Mouse (Mus musculus) embryo, embryonic 11.5 days (tissue): ENCODE measurements around the gene Cstad.

Source experiments
- DNase-seq: peaks from one replicate; pipeline ENCODE4 v3.0.0-alpha.2; 2012; ENCODE audit warnings: low read depth, low spot score

Gene Cstad

GRCm38 (mm10) chr2:30594641-30595379, at the start of gene Cstad:
TSS of gene Cstad (plus strand) at chr2:30595040.
- peak; percentile 62 for DNase-seq

GRCm38 (mm10) chr2:30545706-30546105, 49.1 kb upstream of the Cstad start:
- DNase-seq: peak; percentile 13

- DNase-seq: no peak
Measured at GRCm38 (mm10) chr2:30546219-30546618, 48.6 kb upstream of the Cstad start.

GRCm38 (mm10) chr2:30547455-30548217, 47.2 kb upstream of the Cstad start:
- no peak for DNase-seq

GRCm38 (mm10) chr2:30551579-30551978, 43.3 kb upstream of the Cstad start:
- DNase-seq: no peak

GRCm38 (mm10) chr2:30553851-30554540, 40.8 kb upstream of the Cstad start:
- DNase-seq: peak; percentile 46

GRCm38 (mm10) chr2:30555257-30555656, 39.6 kb upstream of the Cstad start:
- no peak for DNase-seq

GRCm38 (mm10) chr2:30556495-30556894, 38.3 kb upstream of the Cstad start:
- DNase-seq: no peak

- DNase-seq: no peak
Measured at GRCm38 (mm10) chr2:30559552-30559951, 35.3 kb upstream of the Cstad start.

GRCm38 (mm10) chr2:30562553-30562952, 32.3 kb upstream of the Cstad start:
- no peak for DNase-seq

GRCm38 (mm10) chr2:30571647-30572046, 23.2 kb upstream of the Cstad start:
- DNase-seq: no peak

- no peak for DNase-seq
Measured at GRCm38 (mm10) chr2:30573522-30573921, 21.3 kb upstream of the Cstad start.

- no peak for DNase-seq
Measured at GRCm38 (mm10) chr2:30577010-30577409, 17.8 kb upstream of the Cstad start.

- no peak for DNase-seq
Measured at GRCm38 (mm10) chr2:30578006-30578405, 16.8 kb upstream of the Cstad start.

- no peak for DNase-seq
Measured at GRCm38 (mm10) chr2:30587161-30587560, 7.7 kb upstream of the Cstad start.

GRCm38 (mm10) chr2:30587671-30588070, 7.2 kb upstream of the Cstad start:
- DNase-seq: no peak

- DNase-seq: no peak
Measured at GRCm38 (mm10) chr2:30588985-30589511, 5.8 kb upstream of the Cstad start.

- DNase-seq: no peak
Measured at GRCm38 (mm10) chr2:30589781-30590180, 5.1 kb upstream of the Cstad start.

- DNase-seq: no peak
Measured at GRCm38 (mm10) chr2:30590909-30591308, 3.9 kb upstream of the Cstad start.

- no peak for DNase-seq
Measured at GRCm38 (mm10) chr2:30592391-30592790, 2.4 kb upstream of the Cstad start.

GRCm38 (mm10) chr2:30592951-30593350, 1.9 kb upstream of the Cstad start:
- no peak for DNase-seq

- DNase-seq: no peak
Measured at GRCm38 (mm10) chr2:30593636-30594310, 1.1 kb upstream of the Cstad start.
